Mouse (Mus musculus): Measurements from ENCODE around the gene Tenm4. TPM values are rescaled to one million over a fixed set of nuclear protein-coding genes. Genes with fewer than 3 reads are reported as not detected.

The Tenm4 gene
- polyA plus RNA-seq, 1 experiment from 2014 or later: 45.6 TPM

- H3K4me3 ChIP-seq: no peak overlapping the region
- no peak overlapping the region for H3K9ac ChIP-seq
- WGBS: 79% methylated on average over 5 of the region's 5 CpGs
Observed at GRCm38 (mm10) chr7:96220647-96221046, 49.6 kb downstream of the Tenm4 start.

GRCm38 (mm10) chr7:96222569-96222968 lies 51.5 kb downstream of the Tenm4 start:
- 92% methylated on average over 1 of the region's 1 CpGs for WGBS
- Histone ChIP-seq H3K4me3 (no peak overlapping the region), H3K4me2 (no peak overlapping the region), H3K27me3 (no peaks in the 10 kb centered on the region), H3K36me3 (no peaks in the 10 kb centered on the region), H3K27ac (no peak overlapping the region), H3K9me3 (no peaks in the 10 kb centered on the region), H3K9ac (no peak overlapping the region), H3K4me1 (0 out of 2 replicates have a peak, but pooled peaks cover 4% of the 10 kb centered on the region)
- ATAC-seq (ENCODE audit: insufficient number of reproducible peaks, insufficient read depth, low FRiP score, low TSS enrichment, low read depth): no peak

More at GRCm38 (mm10) chr7:96220647-96221046, 49.6 kb downstream of the Tenm4 start:
- Histone ChIP-seq H3K4me1 (peaks cover 9% of the 10 kb centered on the region; the same call in 1 of the 2 replicates), H3K36me3 (no peaks in the 10 kb centered on the region), H3K4me2 (no peak overlapping the region), H3K27me3 (no peaks in the 10 kb centered on the region), H3K27ac (no peak overlapping the region), H3K9me3 (no peaks in the 10 kb centered on the region)
- ATAC-seq (ENCODE audit: insufficient number of reproducible peaks, insufficient read depth, low FRiP score, low TSS enrichment, low read depth): no peak

- Histone ChIP-seq H3K9me3 (no peaks in the 10 kb centered on the region), H3K4me1 (peaks cover 31% of the 10 kb centered on the region), H3K27me3 (no peaks in the 10 kb centered on the region), H3K9ac (no peak overlapping the region), H3K36me3 (no peaks in the 10 kb centered on the region), H3K4me3 (no peak overlapping the region), H3K27ac (no peak overlapping the region), H3K4me2 (no peak overlapping the region)
- no peak for ATAC-seq (ENCODE audit: insufficient number of reproducible peaks, insufficient read depth, low FRiP score, low TSS enrichment, low read depth)
- WGBS: 73% methylated on average over 6 of the region's 6 CpGs
Observed at GRCm38 (mm10) chr7:96228562-96229268, 57.7 kb downstream of the Tenm4 start.

GRCm38 (mm10) chr7:96230006-96230719 lies 59.1 kb downstream of the Tenm4 start:
- ATAC-seq (ENCODE audit: insufficient number of reproducible peaks, insufficient read depth, low FRiP score, low TSS enrichment, low read depth): no peak
- Histone ChIP-seq H3K4me2 (no peak overlapping the region), H3K4me3 (no peak overlapping the region), H3K27me3 (no peaks in the 10 kb centered on the region), H3K9ac (no peak overlapping the region), H3K4me1 (peaks cover 31% of the 10 kb centered on the region), H3K9me3 (no peaks in the 10 kb centered on the region), H3K36me3 (no peaks in the 10 kb centered on the region), H3K27ac (no peak overlapping the region; the same call in 1 of the 2 replicates)
- 50% methylated on average over 8 of the region's 8 CpGs for WGBS

GRCm38 (mm10) chr7:96230720-96231241 lies 59.7 kb downstream of the Tenm4 start:
- H3K27me3 ChIP-seq: no peaks in the 10 kb centered on the region
- H3K36me3 ChIP-seq: no peaks in the 10 kb centered on the region
- H3K4me2 ChIP-seq: no peak overlapping the region
- no peak overlapping the region for H3K4me3 ChIP-seq
- 46% methylated on average over 9 of the region's 9 CpGs for WGBS
- no peaks in the 10 kb centered on the region for H3K9me3 ChIP-seq
- H3K9ac ChIP-seq: no peak overlapping the region
- peaks cover 31% of the 10 kb centered on the region for H3K4me1 ChIP-seq
- ATAC-seq (ENCODE audit: insufficient number of reproducible peaks, insufficient read depth, low FRiP score, low TSS enrichment, low read depth): no peak
- no peak overlapping the region for H3K27ac ChIP-seq

- Histone ChIP-seq H3K36me3 (no peaks in the 10 kb centered on the region), H3K4me2 (no peak overlapping the region), H3K27ac (no peak overlapping the region), H3K4me3 (no peak overlapping the region), H3K4me1 (peaks cover 13% of the 10 kb centered on the region), H3K9ac (no peak overlapping the region), H3K9me3 (no peaks in the 10 kb centered on the region), H3K27me3 (no peaks in the 10 kb centered on the region)
- ATAC-seq (ENCODE audit: insufficient number of reproducible peaks, insufficient read depth, low FRiP score, low TSS enrichment, low read depth): no peak
- 85% methylated on average over 6 of the region's 6 CpGs for WGBS
Observed at GRCm38 (mm10) chr7:96235847-96236246, 64.8 kb downstream of the Tenm4 start.

- Histone ChIP-seq H3K4me1 (peaks cover 28% of the 10 kb centered on the region), H3K27ac (0 out of 2 replicates have a peak overlapping the region, but pooled peaks have one; percentile 12), H3K9me3 (no peaks in the 10 kb centered on the region), H3K36me3 (no peaks in the 10 kb centered on the region), H3K4me2 (no peak overlapping the region), H3K9ac (no peak overlapping the region), H3K4me3 (no peak overlapping the region), H3K27me3 (no peaks in the 10 kb centered on the region)
- 42% methylated on average over 2 of the region's 2 CpGs for WGBS
- no peak for ATAC-seq (ENCODE audit: insufficient number of reproducible peaks, insufficient read depth, low FRiP score, low TSS enrichment, low read depth)
Observed at GRCm38 (mm10) chr7:96240661-96241060, 69.6 kb downstream of the Tenm4 start.

- H3K27me3 ChIP-seq: no peaks in the 10 kb centered on the region
- no peaks in the 10 kb centered on the region for H3K36me3 ChIP-seq
- H3K4me1 ChIP-seq: peaks cover 28% of the 10 kb centered on the region
- no peaks in the 10 kb centered on the region for H3K9me3 ChIP-seq
- WGBS: 51% methylated on average over 4 of the region's 4 CpGs
- no peak overlapping the region for H3K9ac ChIP-seq
- no peak for ATAC-seq (ENCODE audit: insufficient number of reproducible peaks, insufficient read depth, low FRiP score, low TSS enrichment, low read depth)
- H3K27ac ChIP-seq: no peak overlapping the region
- no peak overlapping the region for H3K4me2 ChIP-seq
- H3K4me3 ChIP-seq: no peak overlapping the region
Observed at GRCm38 (mm10) chr7:96242328-96243185, 71.5 kb downstream of the Tenm4 start.

GRCm38 (mm10) chr7:96244796-96245195 lies 73.8 kb downstream of the Tenm4 start:
- Histone ChIP-seq H3K27me3 (no peaks in the 10 kb centered on the region), H3K4me2 (no peak overlapping the region), H3K9ac (no peak overlapping the region), H3K36me3 (peaks cover 5% of the 10 kb centered on the region; the same call in 1 of the 2 replicates), H3K4me3 (no peak overlapping the region), H3K4me1 (peaks cover 27% of the 10 kb centered on the region), H3K9me3 (peaks cover 5% of the 10 kb centered on the region; the same call in 1 of the 2 replicates), H3K27ac (no peak overlapping the region)
- ATAC-seq (ENCODE audit: insufficient number of reproducible peaks, insufficient read depth, low FRiP score, low TSS enrichment, low read depth): no peak
- 62% methylated on average over 1 of the region's 1 CpGs for WGBS

- no peak for ATAC-seq (ENCODE audit: insufficient number of reproducible peaks, insufficient read depth, low FRiP score, low TSS enrichment, low read depth)
- Histone ChIP-seq H3K4me3 (no peak overlapping the region), H3K9me3 (no peaks in the 10 kb centered on the region), H3K9ac (no peak overlapping the region), H3K4me2 (no peak overlapping the region), H3K36me3 (no peaks in the 10 kb centered on the region), H3K27ac (no peak overlapping the region), H3K4me1 (peaks cover 3% of the 10 kb centered on the region; the same call in 1 of the 2 replicates), H3K27me3 (no peaks in the 10 kb centered on the region)
- 71% methylated on average over 6 of the region's 6 CpGs for WGBS
Observed at GRCm38 (mm10) chr7:96259630-96260029, 88.6 kb downstream of the Tenm4 start.

- Histone ChIP-seq H3K9ac (no peak overlapping the region), H3K4me3 (no peak overlapping the region), H3K36me3 (no peaks in the 10 kb centered on the region), H3K27me3 (no peaks in the 10 kb centered on the region), H3K27ac (no peak overlapping the region), H3K4me2 (no peak overlapping the region), H3K9me3 (no peaks in the 10 kb centered on the region), H3K4me1 (peaks cover 13% of the 10 kb centered on the region)
- no peak for ATAC-seq (ENCODE audit: insufficient number of reproducible peaks, insufficient read depth, low FRiP score, low TSS enrichment, low read depth)
Observed at GRCm38 (mm10) chr7:96262182-96262581, 91.1 kb downstream of the Tenm4 start.

All from embryonic facial prominence, embryonic 13.5 days (tissue).